Mouse (Mus musculus) 416B (cell line): ENCODE data around the gene Akap13.

Source experiments
- DNase-seq: peaks from one replicate; pipeline ENCODE4 v3.0.0; 2011; ENCODE audit warnings: low read depth

Akap13 gene

GRCm38 (mm10) chr7:75793654-75794335 is 338.5 kb downstream of the Akap13 start:
- no peak for DNase-seq

DNA sequence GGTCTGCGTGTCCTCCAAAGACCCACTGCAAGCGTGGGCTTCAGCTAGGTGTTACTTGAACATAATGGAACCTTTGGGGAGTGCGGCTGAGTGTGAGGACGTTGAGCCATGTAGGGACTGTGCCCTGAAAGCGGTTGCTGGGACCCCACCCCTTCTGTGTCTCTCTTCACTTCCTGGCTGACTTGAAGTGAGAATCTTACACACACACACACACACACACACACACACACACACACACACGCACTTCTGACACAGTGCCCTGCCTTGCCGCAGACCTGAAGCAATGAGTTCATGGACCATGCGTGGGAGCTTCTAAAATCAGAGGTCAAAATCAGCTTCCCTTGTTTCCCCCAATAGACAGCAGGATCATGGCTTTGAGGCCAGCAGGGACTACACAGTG is 339.8 kb downstream of the Akap13 start:
- no peak for DNase-seq

DNA sequence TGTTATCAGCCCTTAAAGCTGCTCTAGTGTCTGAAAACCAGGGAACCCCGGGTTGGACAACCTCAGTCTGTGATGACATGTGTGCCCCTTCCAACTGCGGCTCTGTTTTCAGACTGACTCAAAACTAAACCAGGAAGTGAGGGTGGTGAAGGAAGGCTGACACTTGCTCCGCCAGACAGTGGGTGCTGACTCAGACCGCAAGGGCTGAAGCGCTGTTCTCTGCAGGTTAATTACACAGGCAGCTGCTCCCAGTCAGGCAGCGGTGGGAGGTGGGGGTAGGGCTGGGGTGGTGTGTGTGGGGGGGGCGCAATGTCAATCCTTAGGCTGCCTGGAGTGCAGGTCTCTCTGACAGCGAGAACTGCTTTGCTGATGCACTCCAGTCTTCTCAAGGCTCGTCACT is 341.1 kb downstream of the Akap13 start:
- peak; percentile 83 for DNase-seq

DNA sequence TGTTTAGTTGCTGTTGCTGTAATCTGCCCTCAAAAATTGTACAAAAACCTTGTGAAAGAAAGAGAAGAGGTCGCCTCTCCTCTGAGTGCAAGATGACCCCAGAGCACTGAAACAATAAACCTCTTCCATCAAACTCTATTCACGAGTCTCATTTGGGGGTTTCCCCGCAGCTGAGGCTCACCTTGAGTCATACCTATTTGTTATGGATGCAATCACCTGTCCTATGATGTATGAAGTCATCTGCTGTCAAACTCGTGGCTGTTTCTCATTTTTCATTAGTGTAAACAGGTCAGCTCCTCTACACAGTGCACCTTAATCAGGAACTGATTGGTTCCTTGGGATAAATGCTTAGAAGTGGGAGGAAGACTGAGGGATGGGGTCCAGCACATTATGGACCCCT is 345.2 kb downstream of the Akap13 start:
- no peak for DNase-seq

GRCm38 (mm10) chr7:75801022-75801421 is 345.7 kb downstream of the Akap13 start:
- no peak for DNase-seq

- no peak for DNase-seq
These were observed 346.5 kb downstream of the Akap13 start for GRCm38 (mm10) chr7:75801621-75802358.

GRCm38 (mm10) chr7:75802887-75803286 is 347.6 kb downstream of the Akap13 start:
- no peak for DNase-seq
